8 mouse cellular contexts compared by ENCODE assay signal in the genomic region with DNA sequence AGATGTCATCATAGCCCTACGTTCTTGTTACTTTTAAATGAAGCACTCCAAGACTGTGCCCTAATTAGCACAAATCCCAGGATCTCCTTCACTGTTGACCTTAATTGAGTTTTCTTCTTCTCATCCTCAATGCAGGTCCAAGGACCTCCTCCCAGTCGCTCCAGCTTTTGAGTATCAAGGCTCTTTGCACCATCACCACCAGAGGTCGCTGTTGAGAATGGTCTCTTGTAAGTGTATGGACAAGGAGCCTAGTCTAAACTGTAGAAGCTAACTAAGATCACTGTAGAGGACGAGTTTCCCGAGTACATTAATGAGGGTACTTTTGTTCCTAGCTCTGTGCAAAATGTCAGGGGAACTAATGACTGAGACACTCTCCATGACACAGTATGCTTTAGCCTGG. TPM values are rescaled to one million over a fixed set of nuclear protein-coding genes. Genes with fewer than 3 reads are reported as not detected.
A peak's percentile ranks its signal among the peaks of the same experiment; 100 is the strongest.
DNase-seq lines count a peak whose midpoint lies in the region; ATAC-seq lines count a peak whose summit lies in the region.
"Had no signal": no experiment of that assay in that cellular context is flagged by ENCODE, and none has a peak within 500 bp of the region (broad histone marks: within the 10 kb centered on the region; RNA-seq: fewer than 3 reads in every experiment).

No protein-coding gene starts in this region.

- no peak overlapping the region for H3K27ac ChIP-seq in neural tube, embryonic 15.5 days (replicated peaks)
- H3K27ac ChIP-seq in limb, embryonic 11.5 days (replicated peaks; ENCODE audit: low read depth, low read length), result no peak overlapping the region

- H3K4me2 ChIP-seq in neural tube, embryonic 15.5 days, result no peak overlapping the region
- no peak overlapping the region for H3K4me2 ChIP-seq in limb, embryonic 11.5 days (ENCODE audit: low read depth, severe bottlenecking)

- no peak for ATAC-seq in neural tube, embryonic 15.5 days (ENCODE audit: low FRiP score)
- ATAC-seq in limb, embryonic 11.5 days (ENCODE audit: insufficient number of reproducible peaks, low FRiP score, low TSS enrichment, low read depth), result no peak

- no peaks in the 10 kb centered on the region for H3K9me3 ChIP-seq in neural tube, embryonic 15.5 days (replicated peaks)
- H3K9me3 ChIP-seq in limb, embryonic 11.5 days (ENCODE audit: control insufficient read depth, low read length), result no peaks in the 10 kb centered on the region

- H3K9ac ChIP-seq in neural tube, embryonic 15.5 days (replicated peaks), result no peak overlapping the region
- H3K9ac ChIP-seq in limb, embryonic 11.5 days (ENCODE audit: low read length), result no peak overlapping the region

- no peak overlapping the region for H3K4me3 ChIP-seq in neural tube, embryonic 15.5 days (replicated peaks)
- H3K4me3 ChIP-seq in limb, embryonic 11.5 days (ENCODE audit: low read depth, low read length), result no peak overlapping the region

- WGBS in neural tube, embryonic 15.5 days, result 44% methylated on average over 5 of the region's 5 CpGs
- 37% methylated on average over 5 of the region's 5 CpGs for WGBS in limb, embryonic 11.5 days

- H3K27me3 ChIP-seq in neural tube, embryonic 15.5 days (replicated peaks), result 0 out of 2 replicates have a peak, but pooled peaks cover 4% of the 10 kb centered on the region
- H3K27me3 ChIP-seq in limb, embryonic 11.5 days (ENCODE audit: control insufficient read depth, insufficient read depth, low read length), result no peaks in the 10 kb centered on the region

- H3K36me3 ChIP-seq in neural tube, embryonic 15.5 days, result no peaks in the 10 kb centered on the region
- H3K36me3 ChIP-seq in limb, embryonic 11.5 days (ENCODE audit: control insufficient read depth, insufficient read depth, low read length), result no peaks in the 10 kb centered on the region

- intact Hi-C loops in heart, postnatal 10 days (cut with DNase I), result no loop called here

- peak; percentile 59 for DNase-seq in neural tube, embryonic 10.5 days (ENCODE audit: extremely low spot score, low spot score)
- DNase-seq in adrenal gland, adult (ENCODE audit: inconsistent age in 2 of 2, low spot score in 1 of 2), result peak; percentile 54 to 90
- DNase-seq in cerebellum, postnatal 10 days, result peak; percentile 88 to 90
- DNase-seq in heart, postnatal 10 days, result peak; percentile 56 to 73
- peak; percentile 83 for DNase-seq in limb, embryonic 11.5 days (ENCODE audit: low spot score)
- peak; percentile 67 to 80 for DNase-seq in right cerebral cortex, adult 2 months (ENCODE audit: low spot score in 2 of 2)

- H3K4me1 ChIP-seq in neural tube, embryonic 15.5 days, result peaks cover 10% of the 10 kb centered on the region
- peaks cover 16% of the 10 kb centered on the region for H3K4me1 ChIP-seq in limb, embryonic 11.5 days (ENCODE audit: control insufficient read depth, insufficient read depth, low read length)

RNA-seq across cellular contexts. Expression of a gene that starts 14.9 kb away (rescaled TPM):
- polyA plus RNA-seq in neural tube, embryonic 15.5 days (2015; fragmentation: Nextera tagmentation; extraction: Ambion mirVana), result 19.2 and 21.3 TPM in 2 replicates
- total RNA-seq in heart, postnatal 10 days (2021), result not detected
- polyA plus RNA-seq in limb, embryonic 11.5 days (2014; fragmentation: Nextera tagmentation; extraction: Ambion mirVana), result 0.27 and 0.41 TPM in 2 replicates

RNA-seq across cellular contexts. Expression of a gene that starts 52.2 kb away (rescaled TPM):
- polyA plus RNA-seq in neural tube, embryonic 15.5 days (2015; fragmentation: Nextera tagmentation; extraction: Ambion mirVana), result 1.6 and 2.5 TPM in 2 replicates
- total RNA-seq in heart, postnatal 10 days (2021), result 1 to 10 TPM; 1.2 to 1.8 TPM
- polyA plus RNA-seq in limb, embryonic 11.5 days (2014; fragmentation: Nextera tagmentation; extraction: Ambion mirVana), result not detected in 2 replicates
- total RNA-seq: gastrocnemius, postnatal 36 days had no signal

RNA-seq across cellular contexts. Expression of a gene that starts 55.2 kb away (rescaled TPM):
- polyA plus RNA-seq in neural tube, embryonic 15.5 days (2015; fragmentation: Nextera tagmentation; extraction: Ambion mirVana), result not detected in 2 replicates
- not detected for total RNA-seq in heart, postnatal 10 days (2021)
- not detected in 2 replicates for polyA plus RNA-seq in limb, embryonic 11.5 days (2014; fragmentation: Nextera tagmentation; extraction: Ambion mirVana)
- total RNA-seq: gastrocnemius, postnatal 36 days had no signal

Comparison
In these comparisons a context has a peak if more than half of its experiments do, and no peak if none do; other contexts are left out.
1. RNA of a gene that starts 14.9 kb away (polyA plus RNA-seq): 19.2 to 21.3 TPM in neural tube, embryonic 15.5 days; 0.27 to 0.41 TPM in limb, embryonic 11.5 days; every median in the first group is over 10 times any median in the second.
2. Peak in every context shown above with its lines, with median percentiles within 50 percentile points of each other: DNase-seq.